Mouse (Mus musculus): ENCODE measurements around the gene Arl4c.

DNA sequence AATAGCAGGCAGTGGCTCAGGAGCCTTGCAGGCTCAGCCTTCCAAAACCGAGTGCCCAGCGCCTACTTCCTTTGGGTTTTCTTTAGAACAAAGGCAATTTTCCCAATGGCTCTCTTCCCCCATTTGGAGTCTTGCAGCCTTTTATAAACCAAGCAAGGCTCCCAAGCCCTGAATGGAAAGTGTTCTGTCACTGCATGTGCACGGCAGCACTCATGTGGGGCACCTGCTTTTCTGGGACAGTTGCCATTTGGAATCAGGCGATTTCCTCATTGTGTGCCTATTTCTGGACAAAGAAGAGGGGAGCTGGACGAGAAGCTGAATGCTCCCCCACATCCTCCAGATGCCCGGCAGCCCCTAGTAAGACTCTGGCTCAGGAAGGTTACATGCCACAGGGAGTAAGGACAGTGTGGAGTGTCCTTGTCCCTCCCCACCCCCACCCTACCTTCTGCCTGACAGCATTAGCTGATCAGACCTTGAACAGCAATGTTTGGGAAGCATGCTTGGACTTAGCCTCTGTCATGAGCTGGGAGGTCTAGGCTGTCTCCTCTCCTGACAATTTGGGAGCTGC is 43.6 kb downstream of the Arl4c start:
- TF ChIP-seq CTCF (IDR thresholded peaks at IDR 0.05; ENCODE audit: insufficient read depth, low read length) (no peak), POLR2A (IDR thresholded peaks at IDR 0.05; ENCODE audit: borderline replicate concordance, extremely low read depth, low read depth, low read length) (no peak)

Measured in lung, adult 2 months (tissue).